In the genomic region with DNA sequence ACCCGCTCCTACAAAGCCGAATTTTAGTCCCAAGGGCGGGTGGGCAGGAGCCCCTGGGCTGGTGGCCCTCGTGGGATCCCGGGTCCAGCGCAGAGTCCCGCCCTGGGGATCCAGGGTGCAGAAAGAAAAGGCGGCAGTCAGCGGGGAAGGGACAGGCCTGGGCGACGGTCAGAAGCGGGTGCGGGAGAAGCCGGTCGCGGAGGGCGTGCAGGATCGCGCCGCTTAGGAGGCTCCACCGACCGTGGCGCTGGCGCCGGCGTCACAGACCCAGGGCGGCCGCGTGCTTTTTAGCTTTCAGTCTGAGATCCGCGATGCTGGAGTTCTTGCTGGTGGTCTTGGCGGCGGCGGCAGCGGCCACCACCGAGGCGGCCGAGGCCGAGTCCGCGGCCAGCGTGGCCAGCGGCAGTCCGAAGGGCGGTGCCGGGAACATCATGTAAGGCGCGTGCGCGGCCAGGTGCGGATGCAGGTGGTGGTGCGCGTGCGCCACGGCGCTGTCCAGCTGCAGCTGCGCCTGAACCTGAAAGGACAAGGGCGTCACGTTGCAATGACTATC, we compare ENCODE assay signal across 8 mouse cellular contexts. TPM values are rescaled to one million over a fixed set of nuclear protein-coding genes. Genes with fewer than 3 reads are reported as not detected.
DNase-seq lines count a peak whose midpoint lies in the region; ATAC-seq lines count a peak whose summit lies in the region.

No protein-coding gene starts in this region.

- H3K27ac ChIP-seq in forebrain, embryonic 11.5 days (ENCODE audit: low read depth, low read length) = no peak overlapping the region
- no peak overlapping the region for H3K27ac ChIP-seq in liver, embryonic 11.5 days (ENCODE audit: low read depth, low read length)
- H3K27ac ChIP-seq in midbrain, embryonic 15.5 days = peak overlapping the region; percentile 77

- peaks cover 97% of the 10 kb centered on the region for H3K27me3 ChIP-seq in erythroblast, embryonic 14.5 days (ENCODE audit: control insufficient read depth)
- peaks cover 72% of the 10 kb centered on the region for H3K27me3 ChIP-seq in forebrain, embryonic 11.5 days (ENCODE audit: control insufficient read depth, insufficient read depth, low read length)
- peaks cover 82% of the 10 kb centered on the region for H3K27me3 ChIP-seq in liver, embryonic 11.5 days (replicated peaks; ENCODE audit: control insufficient read depth, insufficient read depth, low read length)
- H3K27me3 ChIP-seq in midbrain, embryonic 15.5 days (replicated peaks) = peaks cover 26% of the 10 kb centered on the region

- peaks cover 5% of the 10 kb centered on the region for H3K4me1 ChIP-seq in erythroblast, embryonic 14.5 days (ENCODE audit: control insufficient read depth)
- H3K4me1 ChIP-seq in forebrain, embryonic 11.5 days (replicated peaks; ENCODE audit: control insufficient read depth, insufficient read depth, low read length) = peaks cover 13% of the 10 kb centered on the region; the same call in 1 of the 2 replicates
- H3K4me1 ChIP-seq in liver, embryonic 11.5 days (replicated peaks; ENCODE audit: control insufficient read depth, insufficient read depth, low read length) = 0 out of 2 replicates have a peak, but pooled peaks cover 4% of the 10 kb centered on the region
- peaks cover 32% of the 10 kb centered on the region for H3K4me1 ChIP-seq in midbrain, embryonic 15.5 days

- DNase-seq in T-cell, adult 2 months (ENCODE audit: low spot score) = peak; percentile 35
- peak; percentile 80 for DNase-seq in forebrain, embryonic 11.5 days (ENCODE audit: low spot score)
- DNase-seq in induced T-regulatory cell, adult 2 months (ENCODE audit: low read depth) = peak; percentile 68
- DNase-seq in liver, embryonic 11.5 days (ENCODE audit: low spot score) = peak; percentile 72
- DNase-seq in thymus, postnatal 4 days = peak; percentile 63

- peak overlapping the region; percentile 41 for H3K9ac ChIP-seq in forebrain, embryonic 11.5 days (ENCODE audit: low read length)
- no peak overlapping the region for H3K9ac ChIP-seq in liver, embryonic 11.5 days (ENCODE audit: low read depth, low read length)
- H3K9ac ChIP-seq in midbrain, embryonic 15.5 days = peak overlapping the region; percentile 65

- ATAC-seq in erythroblast, adult 5-6 weeks (replicated peaks; ENCODE audit: low FRiP score, poor library complexity, severe bottlenecking) = no peak
- peak; percentile 69 for ATAC-seq in forebrain, embryonic 11.5 days (replicated peaks; ENCODE audit: low FRiP score)
- ATAC-seq in liver, embryonic 11.5 days (replicated peaks; ENCODE audit: low FRiP score) = peak; percentile 68
- peak; percentile 86 for ATAC-seq in midbrain, embryonic 15.5 days (replicated peaks)

- peaks cover 9% of the 10 kb centered on the region; the same call in 1 of the 2 replicates for H3K9me3 ChIP-seq in erythroblast, embryonic 14.5 days (ENCODE audit: control insufficient read depth, low read length)
- H3K9me3 ChIP-seq in forebrain, embryonic 11.5 days (ENCODE audit: control insufficient read depth, low read length) = no peaks in the 10 kb centered on the region
- no peaks in the 10 kb centered on the region for H3K9me3 ChIP-seq in liver, embryonic 11.5 days (ENCODE audit: control insufficient read depth, low read length)
- H3K9me3 ChIP-seq in midbrain, embryonic 15.5 days = no peaks in the 10 kb centered on the region

- peak overlapping the region; percentile 56 for H3K4me2 ChIP-seq in forebrain, embryonic 11.5 days (ENCODE audit: low read depth, low read length, severe bottlenecking)
- peak overlapping the region; percentile 80 for H3K4me2 ChIP-seq in liver, embryonic 11.5 days
- peak overlapping the region; percentile 76 for H3K4me2 ChIP-seq in midbrain, embryonic 15.5 days

- no peaks in the 10 kb centered on the region for H3K36me3 ChIP-seq in erythroblast, embryonic 14.5 days (ENCODE audit: control insufficient read depth)
- H3K36me3 ChIP-seq in forebrain, embryonic 11.5 days (ENCODE audit: control insufficient read depth, insufficient read depth, low read length) = no peaks in the 10 kb centered on the region
- no peaks in the 10 kb centered on the region for H3K36me3 ChIP-seq in liver, embryonic 11.5 days (ENCODE audit: control insufficient read depth, insufficient read depth, low read length)
- H3K36me3 ChIP-seq in midbrain, embryonic 15.5 days (replicated peaks) = no peaks in the 10 kb centered on the region

- under 1% methylated on average over 59 of the region's 59 CpGs for WGBS in forebrain, embryonic 11.5 days
- under 1% methylated on average over 59 of the region's 59 CpGs for WGBS in liver, embryonic 11.5 days
- WGBS in midbrain, embryonic 15.5 days = under 1% methylated on average over 59 of the region's 59 CpGs

- H3K4me3 ChIP-seq in erythroblast, embryonic 14.5 days (replicated peaks) = peak overlapping the region; percentile 48
- H3K4me3 ChIP-seq in forebrain, embryonic 11.5 days (ENCODE audit: low read depth, low read length) = peak overlapping the region; percentile 39
- peak overlapping the region; percentile 54 for H3K4me3 ChIP-seq in liver, embryonic 11.5 days (ENCODE audit: low read depth, low read length)
- peak overlapping the region; percentile 53 for H3K4me3 ChIP-seq in midbrain, embryonic 15.5 days

RNA-seq across cellular contexts. Expression of gene Rsrc1, which starts 7.7 kb away (rescaled TPM):
- 0.32 and 0.43 TPM in 2 replicates for polyA plus RNA-seq in erythroblast, embryonic 14.5 days (2012)
- 5.0 and 6.7 TPM in 2 replicates for total RNA-seq in erythroblast, adult 5-6 weeks (2015; ENCODE audit: low replicate concordance)
- 4.2 and 6.8 TPM in 2 replicates for total RNA-seq in erythroblast, adult 5-6 weeks (2017; ENCODE audit: low replicate concordance)
- 42.3 and 44.6 TPM in 2 replicates for polyA plus RNA-seq in forebrain, embryonic 11.5 days (2014; fragmentation: Nextera tagmentation; extraction: Ambion mirVana)
- polyA plus RNA-seq in liver, embryonic 11.5 days (2014; fragmentation: Nextera tagmentation; extraction: Ambion mirVana) = 27.4 and 32.7 TPM in 2 replicates
- polyA plus RNA-seq in midbrain, embryonic 15.5 days (2015; fragmentation: Nextera tagmentation; extraction: Ambion mirVana) = 38.8 and 39.3 TPM in 2 replicates

RNA-seq across cellular contexts. Expression of gene Shox2, which starts 8.1 kb away (rescaled TPM):
- 0.05 TPM in 1 of 2 replicates, not detected in the other for polyA plus RNA-seq in erythroblast, embryonic 14.5 days (2012)
- total RNA-seq in erythroblast, adult 5-6 weeks (2015; ENCODE audit: low replicate concordance) = not detected in 2 replicates
- not detected in 2 replicates for total RNA-seq in erythroblast, adult 5-6 weeks (2017; ENCODE audit: low replicate concordance)
- polyA plus RNA-seq in forebrain, embryonic 11.5 days (2014; fragmentation: Nextera tagmentation; extraction: Ambion mirVana) = 8.1 and 9.8 TPM in 2 replicates
- 1.1 and 2.9 TPM in 2 replicates for polyA plus RNA-seq in liver, embryonic 11.5 days (2014; fragmentation: Nextera tagmentation; extraction: Ambion mirVana)
- 56.1 and 58.6 TPM in 2 replicates for polyA plus RNA-seq in midbrain, embryonic 15.5 days (2015; fragmentation: Nextera tagmentation; extraction: Ambion mirVana)

Comparison
In these comparisons a context has a peak if more than half of its experiments do, and no peak if none do; other contexts are left out.
1. RNA of gene Rsrc1, which starts 7.7 kb away (polyA plus RNA-seq): 42.3 to 44.6 TPM in forebrain, embryonic 11.5 days, 38.8 to 39.3 TPM in midbrain, embryonic 15.5 days and 27.4 to 32.7 TPM in liver, embryonic 11.5 days; 0.32 to 0.43 TPM in erythroblast, embryonic 14.5 days; every median in the first group is over 10 times any median in the second.
2. Peak in every context shown above with its lines, with median percentiles within 50 percentile points of each other: H3K4me3 ChIP-seq, DNase-seq and H3K4me2 ChIP-seq.